ENCODE assay signal across 15 mouse cellular contexts in genomic region chr4:117013596-117013995, GRCm38 (mm10).
"Had no signal": no experiment of that assay in that cellular context is flagged by ENCODE, and none has a peak within 500 bp of the region (broad histone marks: within the 10 kb centered on the region; RNA-seq: fewer than 3 reads in every experiment).

No protein-coding gene starts in this region.

- ATAC-seq: midbrain, embryonic 16.5 days had no signal

- H3K36me3 ChIP-seq: midbrain, embryonic 10.5 days; midbrain, embryonic 12.5 days; neural tube, embryonic 12.5 days; stomach, embryonic 15.5 days had no signal

- DNase-seq: lung, adult 18-20 months; lung, embryonic 14.5 days; lung, postnatal 10 days; lung, postnatal 4 days; midbrain, embryonic 14.5 days; right cerebral cortex, postnatal 14 days; thymus, adult 2 months; thymus, postnatal 25 days; thymus, postnatal 4 days had no signal

- H3K4me3 ChIP-seq: midbrain, embryonic 10.5 days; midbrain, embryonic 12.5 days; neural tube, embryonic 12.5 days; stomach, embryonic 15.5 days had no signal

- H3K27ac ChIP-seq: midbrain, embryonic 10.5 days; midbrain, embryonic 12.5 days; neural tube, embryonic 12.5 days; stomach, embryonic 15.5 days; stomach, postnatal 0 days had no signal

- H3K9me3 ChIP-seq: midbrain, embryonic 10.5 days; midbrain, embryonic 12.5 days; neural tube, embryonic 12.5 days; stomach, embryonic 15.5 days had no signal

- H3K27me3 ChIP-seq: midbrain, embryonic 12.5 days; neural tube, embryonic 12.5 days; stomach, embryonic 15.5 days had no signal

- H3K4me1 ChIP-seq: midbrain, embryonic 10.5 days; midbrain, embryonic 12.5 days; neural tube, embryonic 12.5 days; stomach, embryonic 15.5 days had no signal

- H3K9ac ChIP-seq: lung, embryonic 14.5 days; midbrain, embryonic 12.5 days; neural tube, embryonic 12.5 days; stomach, embryonic 15.5 days had no signal

- H3K4me2 ChIP-seq: lung, embryonic 14.5 days; midbrain, embryonic 12.5 days; neural tube, embryonic 12.5 days; stomach, embryonic 15.5 days had no signal
